Mouse (Mus musculus): ENCODE measurements around the gene Tmem160.

Tmem160 gene

GRCm38 (mm10) chr7:16491759-16492158, 39.2 kb downstream of the Tmem160 start:
- DNase-seq (ENCODE audit: low read depth), result no peak

DNA sequence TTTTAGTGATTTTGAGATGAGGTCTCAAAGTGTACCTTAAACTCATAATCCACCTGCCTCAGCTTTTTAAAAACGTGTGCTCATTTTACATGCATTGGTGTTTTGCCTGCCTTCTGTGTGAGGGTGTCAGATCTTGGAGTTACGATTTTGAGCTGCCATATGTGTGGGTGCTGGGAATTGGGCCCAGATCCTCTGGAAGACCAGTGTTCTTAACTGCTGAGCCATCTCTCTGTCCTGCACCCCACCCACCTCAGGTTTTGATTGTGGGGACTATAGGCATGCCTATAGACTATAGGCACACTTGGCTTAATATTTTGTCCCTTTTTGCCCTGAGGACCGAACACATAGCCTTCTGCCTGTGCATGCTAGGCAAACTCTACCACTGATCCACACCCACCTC, 39.6 kb downstream of the Tmem160 start:
- no peak for DNase-seq (ENCODE audit: low read depth)

DNA sequence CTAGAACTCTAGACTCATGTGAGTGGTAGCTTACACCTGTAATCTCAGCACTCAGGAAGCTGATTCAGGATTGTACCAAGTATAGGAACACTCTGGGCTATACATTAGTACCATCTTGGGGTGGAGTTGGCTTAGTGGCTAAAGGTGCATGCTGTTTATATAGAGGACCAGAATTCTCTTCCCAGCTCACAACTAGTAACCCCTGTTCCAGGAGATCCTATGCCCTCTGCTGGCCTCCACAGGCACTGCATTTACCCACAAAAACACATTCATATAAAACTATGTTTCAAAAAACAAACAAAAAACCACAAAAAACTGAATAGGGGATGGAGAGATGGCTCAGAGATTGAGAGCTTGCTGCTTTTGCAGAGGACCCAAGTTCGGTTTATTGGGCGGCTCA, 40.8 kb downstream of the Tmem160 start:
- DNase-seq (ENCODE audit: low read depth), result no peak

DNA sequence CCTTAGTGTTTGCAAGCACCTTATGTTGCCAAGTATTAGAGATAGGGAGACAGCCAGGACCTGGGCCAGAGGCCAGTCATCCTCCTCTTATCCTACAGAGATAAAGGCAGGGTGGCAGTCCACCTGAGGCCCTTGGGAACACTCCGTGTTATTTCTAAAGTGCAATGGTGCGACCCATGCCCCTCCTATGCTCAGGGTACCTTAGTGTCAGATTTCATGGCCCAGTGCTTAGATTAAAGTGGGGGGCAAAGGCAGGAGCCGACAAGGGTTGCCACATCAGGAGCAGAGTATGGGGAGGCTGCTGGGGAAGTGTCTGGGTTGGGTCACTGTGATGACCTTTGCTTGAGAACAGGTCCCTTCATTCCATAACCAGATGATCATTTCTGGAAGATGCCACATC, 43.7 kb downstream of the Tmem160 start:
- DNase-seq (ENCODE audit: low read depth), result no peak

DNA sequence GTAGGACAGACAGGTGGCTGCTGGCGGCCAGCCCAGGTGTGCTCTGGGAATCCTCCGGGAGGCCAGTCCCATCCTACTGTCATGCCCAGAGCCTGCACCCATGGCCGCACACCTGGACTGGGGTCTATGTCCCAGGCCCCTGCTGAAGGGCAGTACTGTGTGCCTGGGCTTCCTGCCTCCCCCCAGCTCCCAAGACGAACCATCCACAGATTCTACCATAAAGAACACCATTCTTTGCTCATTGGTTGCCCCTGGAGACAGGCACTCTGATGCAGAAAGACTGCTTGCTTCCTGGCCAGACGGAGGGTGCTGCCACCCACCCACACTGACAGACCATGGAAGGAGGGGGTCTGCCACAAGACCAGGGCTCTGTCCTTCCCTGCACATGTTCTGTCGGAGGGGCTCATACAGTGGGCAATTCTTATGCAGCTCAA, 47.1 kb downstream of the Tmem160 start:
- DNase-seq (ENCODE audit: low read depth), result no peak

GRCm38 (mm10) chr7:16501571-16501970, 49.0 kb downstream of the Tmem160 start:
- DNase-seq (ENCODE audit: low read depth), result no peak

- no peak for DNase-seq (ENCODE audit: low read depth)
Measured at GRCm38 (mm10) chr7:16504573-16505225, 52.1 kb downstream of the Tmem160 start.

Data from fibroblast of lung, adult 2 months (primary cell).